Mouse (Mus musculus) liver, embryonic 11.5 days (tissue): Measurements from ENCODE around the gene Zan. TPM values are rescaled to one million over a fixed set of nuclear protein-coding genes. Genes with fewer than 3 reads are reported as not detected.
"Not testable (repeated sequence)": the region's sequence is repeated elsewhere in the genome, so short reads cannot be mapped to it uniquely, and the experiment has no call there.

Experiments
- ATAC-seq: fragments of 200-750 bp; cut with Nextera tagmentation; replicated peaks from 2 replicates; pipeline ENCODE4 v1.8.0; 2017; ENCODE audit warnings: moderate number of reproducible peaks, mild to moderate bottlenecking, moderate TSS enrichment, moderate library complexity; ENCODE audit not compliant: low FRiP score
- DNase-seq: peaks from one replicate; pipeline ENCODE4 v3.0.0-alpha.2; 2017; ENCODE audit warnings: low spot score
- H3K27ac ChIP-seq: fragments of 300-500 bp; sonication (generic); 2 replicates; pipeline ENCODE4 v1.5.1; 2014; ENCODE audit warnings: mild to moderate bottlenecking, low read depth, low read length, control low read depth
- H3K27me3 ChIP-seq: fragments of 300-500 bp; sonication (generic); replicated peaks from 2 replicates; pipeline ENCODE4 v1.6.1; 2014; ENCODE audit warnings: low read length, mixed read lengths; ENCODE audit not compliant: control insufficient read depth, insufficient read depth
- H3K36me3 ChIP-seq: fragments of 300-500 bp; sonication (generic); 2 replicates; pipeline ENCODE4 v1.6.1; 2014; ENCODE audit warnings: mild to moderate bottlenecking, low read length, moderate library complexity, mixed read lengths; ENCODE audit not compliant: control insufficient read depth, insufficient read depth
- H3K4me1 ChIP-seq: fragments of 300-500 bp; sonication (generic); replicated peaks from 2 replicates; pipeline ENCODE4 v1.6.1; 2014; ENCODE audit warnings: low read length, mixed read lengths; ENCODE audit not compliant: control insufficient read depth, insufficient read depth
- H3K4me2 ChIP-seq: fragments of 300-500 bp; sonication (generic); 2 replicates; pipeline ENCODE4 v1.6.1; 2014; ENCODE audit warnings: mild to moderate bottlenecking, control low read depth, moderate library complexity
- H3K4me3 ChIP-seq: fragments of 300-500 bp; sonication (generic); 2 replicates; pipeline ENCODE4 v1.5.1; 2014; ENCODE audit warnings: low read depth, low read length, control low read depth
- H3K9ac ChIP-seq: fragments of 300-500 bp; sonication (generic); 2 replicates; pipeline ENCODE4 v1.6.1; 2014; ENCODE audit warnings: low read depth, low read length, control low read depth
- H3K9me3 ChIP-seq: fragments of 300-500 bp; sonication (generic); 2 replicates; pipeline ENCODE4 v1.6.1; 2016; ENCODE audit warnings: low read length, inconsistent platforms, mixed read lengths; ENCODE audit not compliant: control insufficient read depth
- WGBS: fragments of 180-500 bp; shearing (Covaris S2); extraction: QIAGEN DNeasy Blood & Tissue Kit; methylation state at CpG from one replicate; pipeline ENCODE4 v1.1.7; 2014; 5-methylcytosine and 5-hydroxymethylcytosine counted together
- polyA plus RNA-seq: library from polyadenylated mRNA; unstranded; fragments of >200 nt; fragmentation: Nextera tagmentation; extraction: Ambion mirVana; gene quantifications from 2 replicates; pipeline ENCODE4 v1.2.1, GENCODE M21; 2014

The Zan gene
- polyA plus RNA-seq, 1 experiment from 2014 or later: 0.49 TPM

- peak; percentile 61 for ATAC-seq
- H3K4me3 ChIP-seq: no peak overlapping the region
- H3K9me3 ChIP-seq: no peaks in the 10 kb centered on the region
Measured at GRCm38 (mm10) chr5:137455866-137456591, 20.8 kb downstream of the Zan start.

GRCm38 (mm10) chr5:137455206-137455605 lies 21.7 kb downstream of the Zan start:
- no peak overlapping the region for H3K4me2 ChIP-seq
- ATAC-seq (no peak), DNase-seq (no peak)
- WGBS: 60% methylated on average over 6 of the region's 6 CpGs
- no peak overlapping the region for H3K27ac ChIP-seq
- no peak overlapping the region for H3K9ac ChIP-seq
- H3K9me3 ChIP-seq: no peaks in the 10 kb centered on the region
- no peaks in the 10 kb centered on the region for H3K4me1 ChIP-seq
- H3K4me3 ChIP-seq: no peak overlapping the region
- H3K36me3 ChIP-seq: no peaks in the 10 kb centered on the region
- no peaks in the 10 kb centered on the region for H3K27me3 ChIP-seq

More at GRCm38 (mm10) chr5:137455866-137456591, 20.8 kb downstream of the Zan start:
- Histone ChIP-seq H3K4me1 (no peaks in the 10 kb centered on the region), H3K4me2 (no peak overlapping the region), H3K27me3 (no peaks in the 10 kb centered on the region), H3K9ac (no peak overlapping the region), H3K27ac (no peak overlapping the region), H3K36me3 (no peaks in the 10 kb centered on the region)
- WGBS: 48% methylated on average over 7 of the region's 7 CpGs
- DNase-seq: no peak

- DNase-seq: no peak
- H3K4me1 ChIP-seq: no peaks in the 10 kb centered on the region
Measured at GRCm38 (mm10) chr5:137445536-137445935, 31.3 kb downstream of the Zan start.

GRCm38 (mm10) chr5:137440216-137440855 lies 36.5 kb downstream of the Zan start:
- no peaks in the 10 kb centered on the region for H3K9me3 ChIP-seq
- 78% methylated on average over 11 of the region's 11 CpGs for WGBS

More at GRCm38 (mm10) chr5:137445536-137445935, 31.3 kb downstream of the Zan start:
- no peak overlapping the region for H3K27ac ChIP-seq
- H3K9me3 ChIP-seq: no peaks in the 10 kb centered on the region
- no peak overlapping the region for H3K4me3 ChIP-seq
- H3K36me3 ChIP-seq: no peaks in the 10 kb centered on the region
- no peak overlapping the region for H3K9ac ChIP-seq
- no peaks in the 10 kb centered on the region for H3K27me3 ChIP-seq
- no peak overlapping the region for H3K4me2 ChIP-seq
- ATAC-seq: no peak

GRCm38 (mm10) chr5:137433889-137434288 lies 43.0 kb downstream of the Zan start:
- H3K36me3 ChIP-seq: no peaks in the 10 kb centered on the region
- no peaks in the 10 kb centered on the region for H3K4me1 ChIP-seq
- DNase-seq (no peak), ATAC-seq (no peak)
- H3K9ac ChIP-seq: no peak overlapping the region
- no peak overlapping the region for H3K4me2 ChIP-seq
- no peak overlapping the region for H3K4me3 ChIP-seq
- no peak overlapping the region for H3K27ac ChIP-seq
- 61% methylated on average over 6 of the region's 6 CpGs for WGBS
- no peaks in the 10 kb centered on the region for H3K27me3 ChIP-seq
- H3K9me3 ChIP-seq: no peaks in the 10 kb centered on the region

More at GRCm38 (mm10) chr5:137440216-137440855, 36.5 kb downstream of the Zan start:
- Histone ChIP-seq H3K27me3 (no peaks in the 10 kb centered on the region), H3K4me3 (no peak overlapping the region), H3K36me3 (no peaks in the 10 kb centered on the region), H3K9ac (no peak overlapping the region), H3K27ac (no peak overlapping the region), H3K4me1 (no peaks in the 10 kb centered on the region), H3K4me2 (no peak overlapping the region)
- no peak for DNase-seq
- ATAC-seq: no peak

- DNase-seq, ATAC-seq, H3K9ac ChIP-seq, H3K4me2 ChIP-seq, H3K36me3 ChIP-seq, H3K9me3 ChIP-seq, H3K27ac ChIP-seq, H3K4me3 ChIP-seq, H3K27me3 ChIP-seq, H3K4me1 ChIP-seq: not testable (repeated sequence)
- WGBS: 72% methylated on average over 4 of the region's 4 CpGs
Measured at GRCm38 (mm10) chr5:137430402-137430801, 46.5 kb downstream of the Zan start.

- no peak overlapping the region for H3K4me2 ChIP-seq
- WGBS: 56% methylated on average over 6 of the region's 6 CpGs
- no peaks in the 10 kb centered on the region for H3K27me3 ChIP-seq
- H3K27ac ChIP-seq: no peak overlapping the region
- no peaks in the 10 kb centered on the region for H3K9me3 ChIP-seq
- H3K36me3 ChIP-seq: no peaks in the 10 kb centered on the region
- ATAC-seq (no peak), DNase-seq (no peak)
- H3K9ac ChIP-seq: no peak overlapping the region
- peaks cover 7% of the 10 kb centered on the region for H3K4me1 ChIP-seq
- H3K4me3 ChIP-seq: no peak overlapping the region
Measured at GRCm38 (mm10) chr5:137425648-137426047, 51.2 kb downstream of the Zan start.

- H3K4me2 ChIP-seq: no peak overlapping the region
- no peaks in the 10 kb centered on the region for H3K27me3 ChIP-seq
- no peak overlapping the region for H3K27ac ChIP-seq
- no peak overlapping the region for H3K4me3 ChIP-seq
- no peaks in the 10 kb centered on the region for H3K36me3 ChIP-seq
- no peak overlapping the region for H3K9ac ChIP-seq
- DNase-seq (no peak), ATAC-seq (no peak)
- no peaks in the 10 kb centered on the region for H3K9me3 ChIP-seq
- 70% methylated on average over 4 of the region's 4 CpGs for WGBS
- peaks cover 3% of the 10 kb centered on the region; the same call in 1 of the 2 replicates for H3K4me1 ChIP-seq
Measured at GRCm38 (mm10) chr5:137419841-137420240, 57.0 kb downstream of the Zan start.

- no peak overlapping the region for H3K9ac ChIP-seq
- no peaks in the 10 kb centered on the region for H3K27me3 ChIP-seq
- no peak for ATAC-seq
- no peak overlapping the region for H3K4me3 ChIP-seq
- no peaks in the 10 kb centered on the region for H3K9me3 ChIP-seq
- H3K36me3 ChIP-seq: no peaks in the 10 kb centered on the region
- 62% methylated on average over 9 of the region's 9 CpGs for WGBS
- no peak for DNase-seq
- no peak overlapping the region for H3K4me2 ChIP-seq
- no peak overlapping the region for H3K27ac ChIP-seq
- H3K4me1 ChIP-seq: peaks cover 3% of the 10 kb centered on the region; the same call in 1 of the 2 replicates
Measured at GRCm38 (mm10) chr5:137419105-137419504, 57.8 kb downstream of the Zan start.
